Mouse (Mus musculus): ENCODE results near the gene Foxk1. TPM values are rescaled to one million over a fixed set of nuclear protein-coding genes. Genes with fewer than 3 reads are reported as not detected.

The Foxk1 gene
- polyA plus RNA-seq, 1 experiment: 58.0 TPM

DNA sequence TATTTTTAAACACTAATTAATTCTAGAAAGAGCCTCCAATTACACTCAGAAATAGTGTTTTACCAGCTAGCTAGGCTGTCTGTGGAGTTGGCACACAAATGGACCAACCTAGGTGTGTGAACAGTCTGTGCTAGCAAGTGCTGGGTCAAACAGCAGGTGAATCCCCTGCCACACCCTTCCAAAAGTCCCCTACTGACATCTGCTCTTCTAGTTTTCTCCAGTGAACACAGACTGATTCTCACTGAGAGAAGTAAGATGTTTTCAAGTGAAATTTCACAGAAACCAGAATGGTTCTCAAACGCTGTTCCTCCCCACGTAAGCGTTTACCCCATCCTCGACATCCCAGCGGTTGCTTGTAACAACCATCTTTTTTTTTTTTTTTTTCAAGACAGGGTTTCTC, 25.7 kb upstream of the Foxk1 start:
- TF ChIP-seq POLR2A (IDR thresholded peaks at IDR 0.05; ENCODE audit: low read depth, low read length) (no peak), CTCF (IDR thresholded peaks at IDR 0.05; ENCODE audit: extremely low read depth, insufficient read length, insufficient replicate concordance, low read depth, low read length) (no peak)
- Histone ChIP-seq H3K36me3 (ENCODE audit: control insufficient read depth, insufficient read depth, low read length) (no peaks in the 10 kb centered on the region), H3K4me1 (ENCODE audit: control insufficient read depth, insufficient read depth, insufficient read length, low read length) (no peaks in the 10 kb centered on the region), H3K4me3 (ENCODE audit: low read depth, low read length) (no peak overlapping the region), H3K27ac (ENCODE audit: insufficient read depth, low read depth, low read length) (no peak overlapping the region), H3K27me3 (ENCODE audit: control insufficient read depth, insufficient read depth, low read length) (no peaks in the 10 kb centered on the region)
- 91% methylated on average over 5 of the region's 5 CpGs for WGBS

DNA sequence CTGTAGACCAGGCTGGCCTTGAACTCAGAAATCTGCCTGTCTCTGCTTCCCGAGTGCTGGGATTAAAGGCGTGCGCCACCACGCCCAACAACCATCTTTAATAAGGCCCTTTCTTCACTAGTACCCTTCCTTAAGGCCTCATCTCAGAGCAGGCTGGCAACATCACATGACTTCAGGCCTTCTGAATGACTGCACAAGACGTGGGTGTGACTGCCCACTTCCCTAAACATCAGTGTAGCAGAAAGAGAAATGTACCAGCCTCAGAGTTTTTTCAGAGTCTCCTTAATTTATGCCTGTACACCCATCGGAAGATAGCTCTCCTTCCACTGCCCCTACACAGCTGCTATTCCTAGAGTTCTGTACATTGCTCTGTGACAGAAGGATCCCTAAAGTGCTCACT, 25.2 kb upstream of the Foxk1 start:
- WGBS: 82% methylated on average over 6 of the region's 6 CpGs
- no peak overlapping the region for H3K27ac ChIP-seq (ENCODE audit: insufficient read depth, low read depth, low read length)
- H3K4me1 ChIP-seq (ENCODE audit: control insufficient read depth, insufficient read depth, insufficient read length, low read length): no peaks in the 10 kb centered on the region
- TF ChIP-seq POLR2A (IDR thresholded peaks at IDR 0.05; ENCODE audit: low read depth, low read length): no peak
- no peak for TF ChIP-seq CTCF (IDR thresholded peaks at IDR 0.05; ENCODE audit: extremely low read depth, insufficient read length, insufficient replicate concordance, low read depth, low read length)
- no peaks in the 10 kb centered on the region for H3K27me3 ChIP-seq (ENCODE audit: control insufficient read depth, insufficient read depth, low read length)
- no peaks in the 10 kb centered on the region for H3K36me3 ChIP-seq (ENCODE audit: control insufficient read depth, insufficient read depth, low read length)
- no peak overlapping the region for H3K4me3 ChIP-seq (ENCODE audit: low read depth, low read length)

DNA sequence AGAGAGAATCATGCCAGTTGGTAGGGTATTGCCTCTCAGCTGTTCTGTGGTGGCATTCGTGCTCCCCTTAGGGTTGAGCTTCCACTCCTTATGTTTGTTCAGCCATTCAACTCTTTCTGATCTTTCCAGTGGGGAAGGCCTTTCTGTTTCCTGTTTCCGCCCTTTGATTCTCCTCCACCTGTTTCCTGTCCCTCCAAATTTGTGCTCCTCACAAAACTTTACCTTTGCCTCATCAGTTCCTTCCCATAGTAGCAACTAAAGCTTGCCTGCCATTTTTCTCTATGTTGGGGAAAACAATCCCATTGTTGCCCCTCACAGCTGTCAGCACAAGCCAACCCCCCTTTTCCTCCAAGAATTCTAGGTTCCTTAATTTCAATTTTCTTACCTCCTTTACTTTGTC, 23.2 kb upstream of the Foxk1 start:
- Histone ChIP-seq H3K36me3 (ENCODE audit: control insufficient read depth, insufficient read depth, low read length) (no peaks in the 10 kb centered on the region), H3K27me3 (ENCODE audit: control insufficient read depth, insufficient read depth, low read length) (no peaks in the 10 kb centered on the region), H3K4me3 (ENCODE audit: low read depth, low read length) (no peak overlapping the region), H3K27ac (ENCODE audit: insufficient read depth, low read depth, low read length) (no peak overlapping the region), H3K4me1 (ENCODE audit: control insufficient read depth, insufficient read depth, insufficient read length, low read length) (no peaks in the 10 kb centered on the region)
- 68% methylated on average over 2 of the region's 2 CpGs for WGBS
- TF ChIP-seq CTCF (IDR thresholded peaks at IDR 0.05; ENCODE audit: extremely low read depth, insufficient read length, insufficient replicate concordance, low read depth, low read length): no peak
- no peak for TF ChIP-seq POLR2A (IDR thresholded peaks at IDR 0.05; ENCODE audit: low read depth, low read length)

DNA sequence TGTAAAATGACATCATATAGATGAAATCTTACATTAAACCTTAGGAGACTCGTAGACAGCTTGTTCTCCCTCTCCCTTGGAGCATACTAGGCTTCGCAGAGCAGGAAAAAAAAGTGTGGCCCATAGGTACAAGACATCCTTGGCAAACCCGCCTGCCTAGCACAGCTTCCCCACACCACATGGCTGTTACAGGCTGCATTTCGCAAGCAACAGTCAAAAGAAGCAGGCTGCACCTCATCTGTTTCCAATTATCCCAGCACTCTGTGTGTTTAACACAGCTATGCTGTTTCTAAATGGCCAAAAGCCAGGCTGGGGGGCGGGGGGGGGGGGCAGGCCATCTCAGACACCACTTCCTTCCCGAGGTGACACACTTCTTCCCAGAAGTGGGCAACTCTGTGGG, 20.8 kb upstream of the Foxk1 start:
- no peaks in the 10 kb centered on the region for H3K36me3 ChIP-seq (ENCODE audit: control insufficient read depth, insufficient read depth, low read length)
- WGBS: 50% methylated on average over 6 of the region's 6 CpGs
- TF ChIP-seq CTCF (IDR thresholded peaks at IDR 0.05; ENCODE audit: extremely low read depth, insufficient read length, insufficient replicate concordance, low read depth, low read length) (no peak), POLR2A (IDR thresholded peaks at IDR 0.05; ENCODE audit: low read depth, low read length) (no peak)
- H3K27me3 ChIP-seq (ENCODE audit: control insufficient read depth, insufficient read depth, low read length): no peaks in the 10 kb centered on the region
- no peak overlapping the region for H3K4me3 ChIP-seq (ENCODE audit: low read depth, low read length)
- H3K27ac ChIP-seq (ENCODE audit: insufficient read depth, low read depth, low read length): no peak overlapping the region
- no peaks in the 10 kb centered on the region for H3K4me1 ChIP-seq (ENCODE audit: control insufficient read depth, insufficient read depth, insufficient read length, low read length)

DNA sequence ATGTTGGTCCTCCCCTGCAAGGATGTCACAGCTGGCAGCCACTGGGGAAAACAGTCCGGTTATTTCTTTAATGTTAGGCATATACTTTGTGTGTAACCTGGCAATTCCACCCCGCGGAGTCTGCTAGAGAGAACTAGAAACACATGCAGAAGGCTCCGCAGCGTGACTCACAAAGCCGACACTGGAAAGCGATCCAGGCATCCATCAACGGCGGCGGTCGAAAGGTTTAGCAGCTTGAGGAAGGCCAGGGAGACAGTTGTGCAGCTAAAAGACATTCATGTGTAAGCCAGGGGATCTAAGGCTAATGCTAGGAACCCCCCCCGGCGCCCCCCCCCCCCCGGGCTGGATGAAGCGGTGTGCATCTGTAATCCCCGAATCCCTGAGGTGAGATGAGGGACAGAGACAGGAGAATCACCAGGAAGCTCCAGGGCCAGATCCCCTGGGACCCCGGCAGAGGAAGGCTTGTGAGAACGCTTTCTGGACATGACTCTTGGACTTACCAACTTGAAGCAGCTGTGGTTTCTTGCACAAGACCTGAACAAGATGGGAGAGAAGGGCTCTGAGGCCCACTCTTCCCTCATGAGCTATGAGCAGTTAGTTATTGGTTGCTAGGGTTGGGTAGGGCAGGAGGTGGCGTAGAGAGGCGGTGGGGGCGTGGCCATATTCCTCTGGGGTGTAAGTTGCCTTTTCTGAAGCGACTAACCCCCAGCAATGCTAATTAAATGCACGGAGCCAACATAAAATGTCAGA, 16.2 kb upstream of the Foxk1 start:
- Histone ChIP-seq H3K27ac (ENCODE audit: insufficient read depth, low read depth, low read length) (no peak overlapping the region), H3K4me1 (ENCODE audit: control insufficient read depth, insufficient read depth, insufficient read length, low read length) (no peaks in the 10 kb centered on the region), H3K4me3 (ENCODE audit: low read depth, low read length) (no peak overlapping the region), H3K36me3 (ENCODE audit: control insufficient read depth, insufficient read depth, low read length) (no peaks in the 10 kb centered on the region), H3K27me3 (ENCODE audit: control insufficient read depth, insufficient read depth, low read length) (no peaks in the 10 kb centered on the region)
- 58% methylated on average over 23 of the region's 23 CpGs for WGBS
- TF ChIP-seq POLR2A (IDR thresholded peaks at IDR 0.05; ENCODE audit: low read depth, low read length) (no peak), CTCF (IDR thresholded peaks at IDR 0.05; ENCODE audit: extremely low read depth, insufficient read length, insufficient replicate concordance, low read depth, low read length) (no peak)

DNA sequence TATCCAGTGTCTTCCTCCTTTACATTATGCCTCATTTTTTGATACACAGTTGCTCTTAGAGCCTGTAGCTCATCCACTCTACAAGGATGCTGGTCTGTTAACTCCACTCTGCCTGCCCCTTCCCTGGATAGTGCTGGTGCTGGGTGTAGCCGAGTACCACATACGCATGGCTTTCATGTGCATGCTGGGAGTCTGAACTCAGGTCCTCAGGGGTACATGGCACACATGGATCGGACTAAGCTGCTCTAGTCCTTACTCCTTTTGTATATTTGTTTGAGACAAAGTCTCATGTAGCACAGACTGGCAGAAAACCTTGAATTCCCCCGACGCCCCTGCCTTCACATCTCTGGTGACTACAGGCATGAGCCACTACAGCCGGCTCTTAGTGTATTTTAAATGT, 15.0 kb upstream of the Foxk1 start:
- TF ChIP-seq CTCF (IDR thresholded peaks at IDR 0.05; ENCODE audit: extremely low read depth, insufficient read length, insufficient replicate concordance, low read depth, low read length) (no peak), POLR2A (IDR thresholded peaks at IDR 0.05; ENCODE audit: low read depth, low read length) (no peak)
- H3K36me3 ChIP-seq (ENCODE audit: control insufficient read depth, insufficient read depth, low read length): no peaks in the 10 kb centered on the region

DNA sequence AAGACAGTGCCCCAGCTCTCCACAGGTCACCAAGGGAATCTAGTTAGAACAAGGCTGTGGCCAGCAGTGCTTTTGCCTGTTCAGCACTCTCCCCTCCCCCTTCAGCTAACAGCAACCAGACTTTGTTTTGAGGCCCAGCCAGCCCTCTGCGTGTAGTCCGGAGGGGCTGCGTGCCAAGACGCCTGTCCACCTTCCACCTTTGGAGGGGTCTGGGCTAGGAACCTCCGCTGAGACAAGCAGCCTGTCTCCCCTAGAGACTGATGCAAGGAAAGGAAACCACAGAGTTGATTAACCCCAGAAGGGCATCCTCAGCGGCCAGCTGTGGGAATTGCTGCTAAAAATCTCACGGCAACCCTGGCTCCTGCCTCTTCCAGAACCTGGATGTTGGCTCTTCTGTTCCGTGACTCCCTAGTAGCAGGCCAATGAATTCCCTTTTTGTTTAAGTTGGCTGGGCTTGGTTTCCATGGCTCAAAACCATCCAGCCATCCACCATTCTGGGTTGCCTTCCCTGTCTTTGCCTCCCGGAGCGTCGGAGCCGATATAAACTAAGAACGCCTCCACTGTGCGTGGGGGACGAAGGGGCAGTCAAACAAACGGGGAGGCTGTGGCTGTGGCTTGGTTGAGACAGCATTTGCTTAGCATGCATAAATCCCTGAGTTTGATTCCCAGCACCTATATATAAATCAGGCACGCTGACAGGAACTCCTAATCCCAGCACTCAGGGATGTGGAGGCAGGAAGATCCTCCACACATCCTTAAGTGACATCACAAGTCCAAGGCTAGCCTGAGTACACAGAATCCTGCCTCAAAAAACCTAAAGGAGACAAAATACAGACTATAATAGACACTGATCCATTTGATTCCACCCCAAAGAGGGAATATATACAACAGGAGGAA, 14.3 kb upstream of the Foxk1 start:
- Histone ChIP-seq H3K4me3 (ENCODE audit: low read depth, low read length) (no peak overlapping the region), H3K27me3 (ENCODE audit: control insufficient read depth, insufficient read depth, low read length) (no peaks in the 10 kb centered on the region), H3K4me1 (ENCODE audit: control insufficient read depth, insufficient read depth, insufficient read length, low read length) (no peaks in the 10 kb centered on the region), H3K36me3 (ENCODE audit: control insufficient read depth, insufficient read depth, low read length) (no peaks in the 10 kb centered on the region), H3K27ac (ENCODE audit: insufficient read depth, low read depth, low read length) (no peak overlapping the region)
- TF ChIP-seq CTCF (IDR thresholded peaks at IDR 0.05; ENCODE audit: extremely low read depth, insufficient read length, insufficient replicate concordance, low read depth, low read length): no peak
- TF ChIP-seq POLR2A (IDR thresholded peaks at IDR 0.05; ENCODE audit: low read depth, low read length): no peak
- 63% methylated on average over 17 of the region's 17 CpGs for WGBS

More for the DNA sequence above, 15.0 kb upstream of the Foxk1 start:
- Histone ChIP-seq H3K27ac (ENCODE audit: insufficient read depth, low read depth, low read length) (no peak overlapping the region), H3K27me3 (ENCODE audit: control insufficient read depth, insufficient read depth, low read length) (no peaks in the 10 kb centered on the region), H3K4me1 (ENCODE audit: control insufficient read depth, insufficient read depth, insufficient read length, low read length) (no peaks in the 10 kb centered on the region), H3K4me3 (ENCODE audit: low read depth, low read length) (no peak overlapping the region)
- 84% methylated on average over 6 of the region's 6 CpGs for WGBS

Data from small intestine, adult 2 months (tissue).